Mouse (Mus musculus): ENCODE results near the gene Csmd2.

The Csmd2 gene

DNA sequence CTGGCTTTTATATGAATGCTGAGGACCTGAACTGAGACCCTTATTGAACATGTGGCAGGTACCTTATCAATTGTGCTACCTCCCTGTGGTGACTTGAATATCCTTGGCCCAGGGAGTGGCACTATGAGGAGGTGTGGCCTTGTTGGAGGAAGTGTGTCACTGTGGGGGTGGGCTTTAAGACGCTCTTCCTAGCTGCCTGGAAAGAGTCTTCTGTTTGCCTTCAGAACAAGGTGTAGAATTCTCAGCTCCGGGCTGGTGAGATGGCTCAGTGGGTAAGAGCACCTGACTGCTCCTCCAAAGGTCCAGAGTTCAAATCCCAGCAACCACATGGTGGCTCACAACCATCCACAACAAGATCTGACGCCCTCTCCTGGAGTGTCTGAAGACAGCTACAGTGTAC lies 624.1 kb downstream of the Csmd2 start:
- in situ Hi-C loops (cut with MboI, MseI) = loop anchor here (5.0 to 10.0 kb wide), 2 partner anchors 193 to 256 kb away; partner anchors contain the start of gene Zfp362

DNA sequence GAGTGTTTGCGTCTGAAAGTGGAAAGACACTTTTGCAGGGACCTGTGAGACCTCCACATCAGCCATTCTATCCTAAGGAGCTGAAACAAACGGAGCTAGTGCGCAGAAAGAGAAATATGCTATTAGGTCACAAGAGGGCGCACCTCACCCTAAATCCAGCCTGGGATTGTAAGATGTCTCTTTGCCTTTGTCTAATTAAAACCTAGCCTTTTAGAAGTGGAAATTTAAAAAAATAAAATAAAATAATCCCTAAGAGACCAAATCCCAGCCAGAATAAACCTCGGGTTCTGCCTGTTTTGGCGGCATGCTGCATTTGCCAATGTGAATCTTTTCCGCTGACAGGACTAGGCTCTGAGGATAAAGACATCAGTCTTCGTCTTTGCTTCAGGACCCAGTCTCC lies 625.7 kb downstream of the Csmd2 start:
- in situ Hi-C loops (cut with MboI, MseI) = loop anchor here (5.0 to 10.0 kb wide), 2 partner anchors 191 to 254 kb away; partner anchors contain the start of gene Zfp362

DNA sequence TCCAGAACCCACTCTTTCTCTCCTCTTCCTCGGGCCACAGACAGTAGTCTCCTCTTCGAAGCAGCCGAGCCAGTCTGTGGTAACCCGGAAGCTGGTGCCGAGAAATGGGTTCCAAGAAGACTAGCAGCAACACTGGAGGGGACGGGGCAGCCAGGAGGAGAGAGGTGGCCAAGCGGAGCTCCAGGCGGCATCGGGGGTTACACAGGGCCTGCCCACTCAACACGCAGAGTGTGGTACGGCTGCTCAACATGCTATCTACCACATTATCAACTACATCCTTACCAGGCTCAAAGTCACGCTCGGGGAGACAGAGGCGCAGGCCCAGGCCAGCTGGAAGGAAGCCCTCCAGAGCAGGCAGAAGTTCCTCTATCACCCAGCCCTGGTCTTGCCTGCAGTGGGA lies 628.1 kb downstream of the Csmd2 start:
- in situ Hi-C loops (cut with MboI, MseI) = loop anchor here (10.0 kb wide), 1 partner anchor 189 kb away; the partner anchor contains the start of gene Zfp362
